Mouse (Mus musculus): ENCODE data around the gene B4galt5.

- TF ChIP-seq EP300 (optimal IDR thresholded peaks at IDR 0.05) (no peak), CTCF (IDR thresholded peaks at IDR 0.05; ENCODE audit: low read depth) (no peak)
These were observed 9.5 kb upstream of the B4galt5 start for GRCm38 (mm10) chr2:167358499-167358898.

Measured in stomach, postnatal 0 days (tissue).